Mouse (Mus musculus) liver, adult 2 months (tissue): ENCODE measurements around the gene Olfr486. TPM values are rescaled to one million over a fixed set of nuclear protein-coding genes. Genes with fewer than 3 reads are reported as not detected.

Experiments
- DNase-seq: peaks from one replicate; pipeline ENCODE4 v3.0.0-alpha.2; 2011; ENCODE audit warnings: low read depth, low spot score; ENCODE audit errors: extremely low read depth
- H3K27ac ChIP-seq: fragments of 200-500 bp; replicated peaks from 2 replicates; pipeline ENCODE4 v1.5.1; 2012; ENCODE audit warnings: low read depth, mild to moderate bottlenecking, control low read depth, inconsistent platforms, low read length; ENCODE audit not compliant: insufficient read depth
- H3K27me3 ChIP-seq: fragments of 200-500 bp; 2 replicates; pipeline ENCODE4 v1.6.1; 2012; ENCODE audit warnings: mild to moderate bottlenecking, moderate library complexity, low read length, inconsistent platforms; ENCODE audit not compliant: control insufficient read depth, insufficient read depth
- H3K36me3 ChIP-seq: fragments of 200-500 bp; 2 replicates; pipeline ENCODE4 v1.6.1; 2012; ENCODE audit warnings: low read length, inconsistent platforms; ENCODE audit not compliant: control insufficient read depth, insufficient read depth
- H3K4me1 ChIP-seq: fragments of 200-500 bp; 2 replicates; pipeline ENCODE4 v1.6.1; 2011; ENCODE audit warnings: low read length; ENCODE audit not compliant: control insufficient read depth, insufficient read depth
- H3K4me3 ChIP-seq: fragments of 200-500 bp; 2 replicates; pipeline ENCODE4 v1.5.1; 2011; ENCODE audit warnings: low read depth, mild to moderate bottlenecking, control low read depth, low read length, moderate library complexity; ENCODE audit not compliant: insufficient read depth
- H3K79me2 ChIP-seq: fragments of 200-500 bp; 2 replicates; pipeline ENCODE4 v1.6.1; 2012; ENCODE audit warnings: inconsistent platforms, mild to moderate bottlenecking, low read length, moderate library complexity; ENCODE audit not compliant: control insufficient read depth, insufficient read depth
- H3K9ac ChIP-seq: fragments of 200-500 bp; 2 replicates; pipeline ENCODE4 v1.6.1; 2012; ENCODE audit warnings: low read depth, mild to moderate bottlenecking, control low read depth, inconsistent platforms, low read length
- CTCF ChIP-seq: fragments of 200-500 bp; IDR thresholded peaks from 2 replicates; pipeline ENCODE4 v1.5.1; 2011; ENCODE audit warnings: low read depth, low read length, control low read depth
- POLR2A ChIP-seq: fragments of 200-500 bp; IDR thresholded peaks from 2 replicates; pipeline ENCODE4 v1.6.1; 2011; ENCODE audit warnings: low read length, control low read depth; ENCODE audit not compliant: insufficient read depth; ENCODE audit errors: extremely low read depth
- polyA plus RNA-seq: library from polyadenylated mRNA; depleted of rRNA; stranded (reverse); fragments of >200 nt; gene quantifications from 2 replicates; pipeline ENCODE4 v1.2.3, GENCODE M21; 2012; rRNA removed
- total RNA-seq: library from RNA; depleted of rRNA; stranded (reverse); fragments of >200 nt; gene quantifications from 2 replicates; pipeline ENCODE4 v1.2.3, GENCODE M21; 2014; rRNA removed

The Olfr486 gene
- total and polyA plus RNA-seq, 2 experiments, result not detected

GRCm38 (mm10) chr7:108159771-108160170 is 12.8 kb downstream of the Olfr486 start, which contains the start of gene Olfr485:
Gene Olfr485 (minus strand): TSS chr7:108159871.
- no peak within 1 kb of the TSS for H3K4me3 ChIP-seq
- no peak within 1 kb of the TSS for H3K27ac ChIP-seq
- no peaks in the 10 kb centered on the region for H3K36me3 ChIP-seq
- H3K9ac ChIP-seq, result no peak within 1 kb of the TSS
- no peaks in the 10 kb centered on the region for H3K27me3 ChIP-seq
- DNase-seq, result no peak
- H3K79me2 ChIP-seq, result no peaks in the 10 kb centered on the region
- TF ChIP-seq CTCF (no peak), POLR2A (no peak)
- no peaks in the 10 kb centered on the region for H3K4me1 ChIP-seq

- Histone ChIP-seq H3K4me3 (no peak within 1 kb of the TSS), H3K27me3 (no peaks in the 10 kb centered on the region), H3K36me3 (no peaks in the 10 kb centered on the region), H3K9ac (no peak within 1 kb of the TSS), H3K79me2 (no peaks in the 10 kb centered on the region), H3K4me1 (no peaks in the 10 kb centered on the region), H3K27ac (no peak within 1 kb of the TSS)
- DNase-seq, result no peak
- TF ChIP-seq CTCF (no peak), POLR2A (no peak)
Observed at GRCm38 (mm10) chr7:108127349-108127748, 45.2 kb downstream of the Olfr486 start, which contains the start of gene Olfr484. Gene Olfr484 (minus strand): TSS chr7:108127449.

Other genes with a start within 250 kb of the Olfr486 start
- not detected in 2 replicates for gene Olfr473, start 242.3 kb downstream of the Olfr486 start, total RNA-seq
- gene Olfr473, start 242.3 kb downstream of the Olfr486 start, polyA plus RNA-seq, result not detected in 2 replicates
- not detected in 2 replicates for gene Olfr474, start 218.1 kb downstream of the Olfr486 start, total RNA-seq
- gene Olfr474, start 218.1 kb downstream of the Olfr486 start, polyA plus RNA-seq, result not detected in 2 replicates
- not detected in 2 replicates for gene Olfr476, start 207.9 kb downstream of the Olfr486 start, total RNA-seq
- gene Olfr476, start 207.9 kb downstream of the Olfr486 start, polyA plus RNA-seq, result not detected in 2 replicates
- gene Olfr477, start 186.0 kb downstream of the Olfr486 start, total RNA-seq, result not detected in 2 replicates
- not detected in 2 replicates for gene Olfr477, start 186.0 kb downstream of the Olfr486 start, polyA plus RNA-seq
- not detected in 2 replicates for gene Olfr478, start 138.8 kb downstream of the Olfr486 start, total RNA-seq
- gene Olfr478, start 138.8 kb downstream of the Olfr486 start, polyA plus RNA-seq, result not detected in 2 replicates
- not detected in 2 replicates for gene Olfr479, start 122.0 kb downstream of the Olfr486 start, total RNA-seq
- gene Olfr479, start 122.0 kb downstream of the Olfr486 start, polyA plus RNA-seq, result not detected in 2 replicates
- not detected in 2 replicates for gene Olfr480, start 105.4 kb downstream of the Olfr486 start, total RNA-seq
- gene Olfr480, start 105.4 kb downstream of the Olfr486 start, polyA plus RNA-seq, result not detected in 2 replicates
- not detected in 2 replicates for gene Olfr481, start 92.9 kb downstream of the Olfr486 start, total RNA-seq
- not detected in 2 replicates for gene Olfr481, start 92.9 kb downstream of the Olfr486 start, polyA plus RNA-seq
- not detected in 2 replicates for gene Olfr482, start 75.2 kb downstream of the Olfr486 start, total RNA-seq
- not detected in 2 replicates for gene Olfr482, start 75.2 kb downstream of the Olfr486 start, polyA plus RNA-seq
- gene Olfr483, start 71.9 kb downstream of the Olfr486 start, total RNA-seq, result not detected in 2 replicates
- gene Olfr483, start 71.9 kb downstream of the Olfr486 start, polyA plus RNA-seq, result not detected in 2 replicates
- gene Olfr484, start 45.3 kb downstream of the Olfr486 start, total RNA-seq, result not detected in 2 replicates
- not detected in 2 replicates for gene Olfr484, start 45.3 kb downstream of the Olfr486 start, polyA plus RNA-seq
- gene Olfr485, start 12.9 kb downstream of the Olfr486 start, total RNA-seq, result not detected in 2 replicates
- not detected in 2 replicates for gene Olfr485, start 12.9 kb downstream of the Olfr486 start, polyA plus RNA-seq
- not detected in 2 replicates for gene Olfr487, start 41.9 kb upstream of the Olfr486 start, total RNA-seq
- not detected in 2 replicates for gene Olfr487, start 41.9 kb upstream of the Olfr486 start, polyA plus RNA-seq
- gene Olfr488, start 85.6 kb upstream of the Olfr486 start, total RNA-seq, result not detected in 2 replicates
- not detected in 2 replicates for gene Olfr488, start 85.6 kb upstream of the Olfr486 start, polyA plus RNA-seq
- not detected in 2 replicates for gene Olfr490, start 116.2 kb upstream of the Olfr486 start, total RNA-seq
- gene Olfr490, start 116.2 kb upstream of the Olfr486 start, polyA plus RNA-seq, result not detected in 2 replicates
- gene Olfr491, start 140.7 kb upstream of the Olfr486 start, total RNA-seq, result not detected in 2 replicates
- gene Olfr491, start 140.7 kb upstream of the Olfr486 start, polyA plus RNA-seq, result not detected in 2 replicates
- gene Olfr492, start 150.9 kb upstream of the Olfr486 start, total RNA-seq, result not detected in 2 replicates
- gene Olfr492, start 150.9 kb upstream of the Olfr486 start, polyA plus RNA-seq, result not detected in 2 replicates
- not detected in 2 replicates for gene Olfr493, start 174.2 kb upstream of the Olfr486 start, total RNA-seq
- gene Olfr493, start 174.2 kb upstream of the Olfr486 start, polyA plus RNA-seq, result not detected in 2 replicates
- gene Olfr494, start 192.6 kb upstream of the Olfr486 start, total RNA-seq, result not detected in 2 replicates
- not detected in 2 replicates for gene Olfr494, start 192.6 kb upstream of the Olfr486 start, polyA plus RNA-seq
- gene Olfr495, start 220.4 kb upstream of the Olfr486 start, total RNA-seq, result not detected in 2 replicates
- gene Olfr495, start 220.4 kb upstream of the Olfr486 start, polyA plus RNA-seq, result not detected in 2 replicates
- not detected in 2 replicates for gene Olfr497, start 247.7 kb upstream of the Olfr486 start, total RNA-seq
- gene Olfr497, start 247.7 kb upstream of the Olfr486 start, polyA plus RNA-seq, result not detected in 2 replicates